Mouse (Mus musculus) gastrocnemius, adult 8-10 months (tissue): ENCODE measurements around the gene Vnn3. TPM values are rescaled to one million over a fixed set of nuclear protein-coding genes. Genes with fewer than 3 reads are reported as not detected.

Source experiments
- DNase-seq, 2 experiments: peaks; one replicate each; pipeline ENCODE4 v3.0.0; 2022; ENCODE audit warnings: low spot score in 2 of 2
- total RNA-seq, 4 experiments: library from RNA; stranded (reverse); gene quantifications; 2 replicates each; pipeline ENCODE4 v1.2.4; 2022

The Vnn3 gene
- total RNA-seq, 4 experiments from 2014 or later, result 0.17 to 0.21 TPM; not detected in 2

- no peak for DNase-seq
Measured at GRCm38 (mm10) chr10:23886060-23886459, 34.8 kb downstream of the Vnn3 start.

- no peak for DNase-seq
Measured at GRCm38 (mm10) chr10:23892987-23893386, 41.7 kb downstream of the Vnn3 start.

GRCm38 (mm10) chr10:23894601-23895349 lies 43.5 kb downstream of the Vnn3 start, which contains the start of gene Vnn1:
TSS of gene Vnn1 (plus strand) at chr10:23894688.
- DNase-seq, result no peak

- DNase-seq, result no peak
Measured at GRCm38 (mm10) chr10:23895376-23895775, 44.1 kb downstream of the Vnn3 start.

- no peak for DNase-seq
Measured at GRCm38 (mm10) chr10:23901119-23901518, 49.9 kb downstream of the Vnn3 start.

GRCm38 (mm10) chr10:23905661-23906060 lies 54.4 kb downstream of the Vnn3 start:
- DNase-seq, result no peak

Other genes with a start within 250 kb of the Vnn3 start
- 100 to 1,000 TPM; 127 to 219 (median 169) TPM for gene Rps12, start 64.2 kb upstream of the Vnn3 start, total RNA-seq
- 1 to 10 TPM; 4.6 to 8.3 (median 6.0) TPM for gene Slc18b1, start 54.5 kb upstream of the Vnn3 start, total RNA-seq
- gene Vnn1, start 43.2 kb downstream of the Vnn3 start, total RNA-seq, result under 1 TPM in 2 of 4 experiments, not detected in 2; 0.13 to 0.35 TPM
- not detected for gene Taar1, start 68.9 kb downstream of the Vnn3 start, total RNA-seq
- gene Taar2, start 87.1 kb downstream of the Vnn3 start, total RNA-seq, result not detected
- not detected for gene Taar3, start 98.1 kb downstream of the Vnn3 start, total RNA-seq
- not detected for gene Taar4, start 109.0 kb downstream of the Vnn3 start, total RNA-seq
- not detected for gene Taar5, start 119.2 kb downstream of the Vnn3 start, total RNA-seq
- not detected for gene Taar6, start 134.2 kb downstream of the Vnn3 start, total RNA-seq
- gene Taar7a, start 142.0 kb downstream of the Vnn3 start, total RNA-seq, result not detected
- not detected for gene Taar7b, start 148.5 kb downstream of the Vnn3 start, total RNA-seq
- not detected for gene Taar7d, start 175.8 kb downstream of the Vnn3 start, total RNA-seq
- not detected for gene Taar7e, start 186.2 kb downstream of the Vnn3 start, total RNA-seq
- not detected for gene Taar7f, start 198.0 kb downstream of the Vnn3 start, total RNA-seq
- gene Taar8a, start 225.0 kb downstream of the Vnn3 start, total RNA-seq, result not detected
- not detected for gene Taar8b, start 240.8 kb downstream of the Vnn3 start, total RNA-seq